Mouse (Mus musculus) left cerebral cortex, adult 9 months (tissue): ENCODE measurements around the gene Znfx1.

Source experiments
- DNase-seq, 2 experiments: peaks; one replicate each; pipeline ENCODE4 v3.0.0; 2022; ENCODE audit warnings: low spot score in 2 of 2

The Znfx1 gene

GRCm38 (mm10) chr2:166995796-166996532 is 66.9 kb downstream of the Znfx1 start, which contains the start of gene Stau1:
TSS of gene Stau1 (minus strand) at chr2:166996299.
- peak; percentile 88 to 96 for DNase-seq

GRCm38 (mm10) chr2:166995021-166995795 is 67.6 kb downstream of the Znfx1 start:
- DNase-seq: peak in 1 of 2 experiments; percentile 35

- no peak for DNase-seq
Observed at GRCm38 (mm10) chr2:166991945-166992344, 70.9 kb downstream of the Znfx1 start.

- no peak for DNase-seq
Observed at GRCm38 (mm10) chr2:166990861-166991260, 72.0 kb downstream of the Znfx1 start.
